Mouse (Mus musculus): ENCODE data around the gene Nubp1. TPM values are rescaled to one million over a fixed set of nuclear protein-coding genes. Genes with fewer than 3 reads are reported as not detected.

Gene Nubp1
- polyA plus RNA-seq, 1 experiment from 2014 or later, result 23.9 TPM

- H3K9ac ChIP-seq (ENCODE audit: low read depth, low read length), result no peak overlapping the region
- H3K4me3 ChIP-seq (ENCODE audit: low read depth, low read length), result no peak overlapping the region
- H3K27ac ChIP-seq (ENCODE audit: low read length), result no peak overlapping the region
- no peak overlapping the region for H3K4me2 ChIP-seq (ENCODE audit: low read depth, low read length)
- no peaks in the 10 kb centered on the region for H3K36me3 ChIP-seq (ENCODE audit: control insufficient read depth, insufficient read depth)
- no peaks in the 10 kb centered on the region for H3K27me3 ChIP-seq (ENCODE audit: control insufficient read depth, insufficient read depth, low read depth, low read length)
- no peaks in the 10 kb centered on the region for H3K9me3 ChIP-seq (replicated peaks; ENCODE audit: control insufficient read depth, low read length)
- H3K4me1 ChIP-seq (ENCODE audit: control insufficient read depth, low read depth, low read length), result no peaks in the 10 kb centered on the region
- no peak for ATAC-seq (ENCODE audit: low read depth)
- WGBS (ENCODE audit: insufficient replicate concordance), result 59% methylated on average over 6 of the region's 6 CpGs
These were observed 24.4 kb downstream of the Nubp1 start for GRCm38 (mm10) chr16:10436166-10436565.

DNA sequence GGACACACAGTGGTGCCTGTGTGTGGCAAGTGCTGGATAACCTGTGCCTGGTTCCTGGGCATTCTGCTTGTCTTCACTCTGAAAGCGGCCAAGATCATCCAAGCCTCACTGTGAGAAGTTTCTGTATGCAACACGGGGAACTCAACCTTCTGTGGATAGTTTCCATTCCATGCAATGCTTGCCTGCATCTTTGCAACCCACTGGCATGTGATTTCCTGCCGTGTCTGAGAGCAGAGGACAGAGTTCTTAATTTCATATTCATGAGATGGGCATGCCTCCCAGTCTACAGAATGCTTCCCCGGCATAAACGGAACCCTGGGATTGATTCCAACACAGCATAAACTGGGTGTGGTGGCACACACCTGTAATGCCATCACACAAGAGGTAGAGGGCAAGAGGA, 26.3 kb downstream of the Nubp1 start:
- Histone ChIP-seq H3K36me3 (ENCODE audit: control insufficient read depth, insufficient read depth) (no peaks in the 10 kb centered on the region), H3K9ac (ENCODE audit: low read depth, low read length) (no peak overlapping the region), H3K27ac (ENCODE audit: low read length) (no peak overlapping the region), H3K4me2 (ENCODE audit: low read depth, low read length) (no peak overlapping the region), H3K4me1 (ENCODE audit: control insufficient read depth, low read depth, low read length) (no peaks in the 10 kb centered on the region), H3K27me3 (ENCODE audit: control insufficient read depth, insufficient read depth, low read depth, low read length) (no peaks in the 10 kb centered on the region), H3K9me3 (replicated peaks; ENCODE audit: control insufficient read depth, low read length) (no peaks in the 10 kb centered on the region), H3K4me3 (ENCODE audit: low read depth, low read length) (no peak overlapping the region)
- WGBS (ENCODE audit: insufficient replicate concordance), result 60% methylated on average over 5 of the region's 5 CpGs
- ATAC-seq (ENCODE audit: low read depth), result no peak

DNA sequence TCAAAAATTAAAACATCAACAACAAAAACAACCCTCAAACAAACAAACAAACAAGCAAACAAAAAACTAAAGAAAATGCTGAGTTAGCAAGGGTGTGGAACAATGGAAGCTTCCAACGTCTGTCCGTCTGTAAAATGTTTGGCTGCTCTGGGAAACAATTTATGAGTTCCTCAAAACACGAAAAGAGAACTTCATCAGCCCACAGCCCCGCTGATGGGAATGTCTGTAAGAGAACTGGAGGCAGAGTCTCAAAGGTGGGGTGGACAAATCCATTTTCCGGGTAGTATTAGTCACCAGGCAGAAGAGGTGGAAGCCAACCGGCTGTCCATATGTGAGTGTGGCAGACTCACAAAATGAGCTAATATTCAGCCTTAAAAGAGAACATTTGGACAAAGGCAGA, 29.6 kb downstream of the Nubp1 start:
- no peaks in the 10 kb centered on the region for H3K4me1 ChIP-seq (ENCODE audit: control insufficient read depth, low read depth, low read length)
- no peaks in the 10 kb centered on the region for H3K9me3 ChIP-seq (replicated peaks; ENCODE audit: control insufficient read depth, low read length)
- H3K4me3 ChIP-seq (ENCODE audit: low read depth, low read length), result no peak overlapping the region
- no peak overlapping the region for H3K4me2 ChIP-seq (ENCODE audit: low read depth, low read length)
- WGBS (ENCODE audit: insufficient replicate concordance), result 41% methylated on average over 6 of the region's 6 CpGs
- no peak overlapping the region for H3K27ac ChIP-seq (ENCODE audit: low read length)
- ATAC-seq (ENCODE audit: low read depth), result no peak
- no peaks in the 10 kb centered on the region for H3K27me3 ChIP-seq (ENCODE audit: control insufficient read depth, insufficient read depth, low read depth, low read length)
- H3K36me3 ChIP-seq (ENCODE audit: control insufficient read depth, insufficient read depth), result no peaks in the 10 kb centered on the region
- H3K9ac ChIP-seq (ENCODE audit: low read depth, low read length), result no peak overlapping the region

GRCm38 (mm10) chr16:10441761-10442160, 30.0 kb downstream of the Nubp1 start:
- Histone ChIP-seq H3K9me3 (replicated peaks; ENCODE audit: control insufficient read depth, low read length) (no peaks in the 10 kb centered on the region), H3K9ac (ENCODE audit: low read depth, low read length) (no peak overlapping the region), H3K27ac (ENCODE audit: low read length) (no peak overlapping the region), H3K4me1 (ENCODE audit: control insufficient read depth, low read depth, low read length) (no peaks in the 10 kb centered on the region), H3K36me3 (ENCODE audit: control insufficient read depth, insufficient read depth) (no peaks in the 10 kb centered on the region), H3K4me3 (ENCODE audit: low read depth, low read length) (no peak overlapping the region), H3K4me2 (ENCODE audit: low read depth, low read length) (no peak overlapping the region), H3K27me3 (ENCODE audit: control insufficient read depth, insufficient read depth, low read depth, low read length) (no peaks in the 10 kb centered on the region)
- no peak for ATAC-seq (ENCODE audit: low read depth)
- 67% methylated on average over 4 of the region's 4 CpGs for WGBS (ENCODE audit: insufficient replicate concordance)

- no peaks in the 10 kb centered on the region for H3K27me3 ChIP-seq (ENCODE audit: control insufficient read depth, insufficient read depth, low read depth, low read length)
- ATAC-seq (ENCODE audit: low read depth), result no peak
These were observed 32.0 kb downstream of the Nubp1 start for GRCm38 (mm10) chr16:10443723-10444122.

GRCm38 (mm10) chr16:10446573-10447263, 35.0 kb downstream of the Nubp1 start:
- Histone ChIP-seq H3K4me1 (ENCODE audit: control insufficient read depth, low read depth, low read length) (no peaks in the 10 kb centered on the region), H3K27ac (ENCODE audit: low read length) (no peak overlapping the region), H3K9ac (ENCODE audit: low read depth, low read length) (no peak overlapping the region), H3K4me3 (ENCODE audit: low read depth, low read length) (0 out of 2 replicates have a peak overlapping the region, but pooled peaks have one; percentile 6), H3K36me3 (ENCODE audit: control insufficient read depth, insufficient read depth) (no peaks in the 10 kb centered on the region), H3K9me3 (replicated peaks; ENCODE audit: control insufficient read depth, low read length) (no peaks in the 10 kb centered on the region), H3K4me2 (ENCODE audit: low read depth, low read length) (no peak overlapping the region), H3K27me3 (ENCODE audit: control insufficient read depth, insufficient read depth, low read depth, low read length) (no peaks in the 10 kb centered on the region)
- ATAC-seq (ENCODE audit: low read depth), result no peak; the same call in 1 of the 2 replicates
- WGBS (ENCODE audit: insufficient replicate concordance), result 44% methylated on average over 13 of the region's 13 CpGs

More at GRCm38 (mm10) chr16:10443723-10444122, 32.0 kb downstream of the Nubp1 start:
- H3K4me1 ChIP-seq (ENCODE audit: control insufficient read depth, low read depth, low read length), result no peaks in the 10 kb centered on the region
- no peaks in the 10 kb centered on the region for H3K9me3 ChIP-seq (replicated peaks; ENCODE audit: control insufficient read depth, low read length)
- no peak overlapping the region for H3K27ac ChIP-seq (ENCODE audit: low read length)
- H3K4me2 ChIP-seq (ENCODE audit: low read depth, low read length), result no peak overlapping the region
- H3K9ac ChIP-seq (ENCODE audit: low read depth, low read length), result no peak overlapping the region
- H3K4me3 ChIP-seq (ENCODE audit: low read depth, low read length), result no peak overlapping the region
- no peaks in the 10 kb centered on the region for H3K36me3 ChIP-seq (ENCODE audit: control insufficient read depth, insufficient read depth)

GRCm38 (mm10) chr16:10447264-10447594, 35.5 kb downstream of the Nubp1 start, which contains the start of gene Tvp23a:
Tvp23a (minus strand) TSS chr16:10447362.
- no peaks in the 10 kb centered on the region for H3K36me3 ChIP-seq (ENCODE audit: control insufficient read depth, insufficient read depth)
- H3K27ac ChIP-seq (ENCODE audit: low read length), result no peak within 1 kb of the TSS
- WGBS (ENCODE audit: insufficient replicate concordance), result 20% methylated on average over 12 of the region's 12 CpGs
- no peaks in the 10 kb centered on the region for H3K9me3 ChIP-seq (replicated peaks; ENCODE audit: control insufficient read depth, low read length)
- no peak within 1 kb of the TSS for H3K4me2 ChIP-seq (ENCODE audit: low read depth, low read length)
- H3K9ac ChIP-seq (ENCODE audit: low read depth, low read length), result no peak within 1 kb of the TSS
- 0 out of 2 replicates have a peak within 1 kb of the TSS, but pooled peaks have one; percentile 6 for H3K4me3 ChIP-seq (ENCODE audit: low read depth, low read length)
- peak; percentile 40; the same call in 1 of the 2 replicates for ATAC-seq (ENCODE audit: low read depth)
- no peaks in the 10 kb centered on the region for H3K27me3 ChIP-seq (ENCODE audit: control insufficient read depth, insufficient read depth, low read depth, low read length)
- H3K4me1 ChIP-seq (ENCODE audit: control insufficient read depth, low read depth, low read length), result peaks cover under 1% of the 10 kb centered on the region; the same call in 1 of the 2 replicates

GRCm38 (mm10) chr16:10447781-10448180, 36.0 kb downstream of the Nubp1 start:
- Histone ChIP-seq H3K9me3 (replicated peaks; ENCODE audit: control insufficient read depth, low read length) (no peaks in the 10 kb centered on the region), H3K27me3 (ENCODE audit: control insufficient read depth, insufficient read depth, low read depth, low read length) (no peaks in the 10 kb centered on the region), H3K9ac (ENCODE audit: low read depth, low read length) (no peak overlapping the region), H3K4me1 (ENCODE audit: control insufficient read depth, low read depth, low read length) (peaks cover 2% of the 10 kb centered on the region; the same call in 1 of the 2 replicates), H3K4me2 (ENCODE audit: low read depth, low read length) (no peak overlapping the region), H3K36me3 (ENCODE audit: control insufficient read depth, insufficient read depth) (no peaks in the 10 kb centered on the region), H3K27ac (ENCODE audit: low read length) (no peak overlapping the region), H3K4me3 (ENCODE audit: low read depth, low read length) (no peak overlapping the region)
- ATAC-seq (ENCODE audit: low read depth), result no peak
- 27% methylated on average over 2 of the region's 2 CpGs for WGBS (ENCODE audit: insufficient replicate concordance)

DNA sequence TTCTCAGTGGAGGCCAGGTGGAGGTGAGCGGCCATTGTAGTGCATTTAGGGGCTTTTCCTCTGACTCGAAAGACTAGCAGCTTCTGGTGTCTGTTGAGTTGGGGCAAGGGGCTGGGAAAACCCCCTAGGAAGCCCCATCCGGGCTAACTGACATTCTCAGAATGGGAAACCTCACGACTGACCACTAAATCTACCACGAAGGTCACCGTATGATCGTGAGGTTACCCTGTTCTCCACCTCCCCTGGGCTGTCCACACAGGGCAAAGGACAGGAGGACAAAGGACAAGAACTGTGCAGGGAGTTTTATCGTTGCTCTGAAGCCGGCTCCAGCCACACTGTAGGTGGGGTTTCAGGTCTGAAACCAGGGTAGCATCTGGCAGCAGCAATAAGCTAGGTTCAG, 37.2 kb downstream of the Nubp1 start:
- no peaks in the 10 kb centered on the region for H3K27me3 ChIP-seq (ENCODE audit: control insufficient read depth, insufficient read depth, low read depth, low read length)
- no peaks in the 10 kb centered on the region for H3K36me3 ChIP-seq (ENCODE audit: control insufficient read depth, insufficient read depth)
- H3K9me3 ChIP-seq (replicated peaks; ENCODE audit: control insufficient read depth, low read length), result no peaks in the 10 kb centered on the region
- 49% methylated on average over 9 of the region's 9 CpGs for WGBS (ENCODE audit: insufficient replicate concordance)
- no peak overlapping the region for H3K9ac ChIP-seq (ENCODE audit: low read depth, low read length)
- H3K27ac ChIP-seq (ENCODE audit: low read length), result peak overlapping the region; percentile 46; the same call in 1 of the 2 replicates
- H3K4me3 ChIP-seq (ENCODE audit: low read depth, low read length), result no peak overlapping the region
- no peak overlapping the region for H3K4me2 ChIP-seq (ENCODE audit: low read depth, low read length)
- peak; percentile 86 for ATAC-seq (ENCODE audit: low read depth)
- H3K4me1 ChIP-seq (ENCODE audit: control insufficient read depth, low read depth, low read length), result peaks cover 4% of the 10 kb centered on the region

All from liver, embryonic 16.5 days (tissue).